Mouse (Mus musculus) C2C12 (cell line): ENCODE measurements around the gene Jdp2. TPM values are rescaled to one million over a fixed set of nuclear protein-coding genes. Genes with fewer than 3 reads are reported as not detected.

Experiments
- H3K27me3 ChIP-seq: one replicate; pipeline ENCODE4 v1.6.1; 2011; ENCODE audit not compliant: control insufficient read depth, insufficient read depth, insufficient read length
- H3K36me3 ChIP-seq: one replicate; pipeline ENCODE4 v1.6.1; 2011; ENCODE audit not compliant: control insufficient read depth, insufficient read depth
- H3K4me3 ChIP-seq: one replicate; pipeline ENCODE4 v1.5.1; 2011; ENCODE audit warnings: mild to moderate bottlenecking, control low read depth; ENCODE audit not compliant: poor library complexity, insufficient read depth, severe bottlenecking
- H3K79me2 ChIP-seq: one replicate; pipeline ENCODE4 v1.6.1; 2011; ENCODE audit not compliant: control insufficient read depth, insufficient read depth
- H3K79me3 ChIP-seq: one replicate; pipeline ENCODE4 v1.6.1; 2011; ENCODE audit warnings: low read depth, control low read depth
- H3ac ChIP-seq: one replicate; pipeline ENCODE3; 2011; ENCODE audit warnings: low read depth; ENCODE audit not compliant: control insufficient read depth, insufficient read length
- CEBPB ChIP-seq: IDR thresholded peaks from one replicate; pipeline ENCODE4 v1.6.1; 2011; ENCODE audit warnings: low read depth, mild to moderate bottlenecking, control low read depth, moderate library complexity
- CTCF ChIP-seq: IDR thresholded peaks from one replicate; pipeline ENCODE4 v1.5.1; 2011; ENCODE audit not compliant: control insufficient read depth, insufficient read depth, insufficient read length
- FOSL1 ChIP-seq: IDR thresholded peaks from one replicate; pipeline ENCODE4 v1.8.0; 2011; ENCODE audit warnings: mild to moderate bottlenecking, low read length; ENCODE audit not compliant: poor library complexity, insufficient read depth, severe bottlenecking
- MAX ChIP-seq: IDR thresholded peaks from one replicate; pipeline ENCODE4 v1.6.1; 2011; ENCODE audit warnings: mild to moderate bottlenecking, control low read depth
- MYOD1 ChIP-seq: IDR thresholded peaks from one replicate; pipeline ENCODE4 v1.6.1; 2011; ENCODE audit warnings: low read depth; ENCODE audit not compliant: control insufficient read depth, insufficient read length
- MYOG ChIP-seq: IDR thresholded peaks from one replicate; pipeline ENCODE4 v1.6.1; 2011; ENCODE audit not compliant: control insufficient read depth, insufficient read length; ENCODE audit errors: extremely low read depth
- USF1 ChIP-seq: IDR thresholded peaks from one replicate; pipeline ENCODE4 v1.6.1; 2011; ENCODE audit warnings: low read depth, mild to moderate bottlenecking, control low read depth, moderate library complexity
- polyA plus RNA-seq: library from polyadenylated mRNA; unstranded; fragments of >200 nt; fragmentation: generic; extraction: Trizol; gene quantifications from one replicate; pipeline ENCODE4 v1.2.1, GENCODE M21; 2012; ENCODE audit warnings: missing spikeins

The Jdp2 gene
- polyA plus RNA-seq, 1 experiment: 86.8 TPM

GRCm38 (mm10) chr12:85617885-85618284 lies 19.1 kb downstream of the Jdp2 start:
- Histone ChIP-seq H3ac (no peak overlapping the region), H3K4me3 (no peak overlapping the region), H3K79me3 (peaks cover 86% of the 10 kb centered on the region), H3K27me3 (no peaks in the 10 kb centered on the region), H3K36me3 (peaks cover 98% of the 10 kb centered on the region), H3K79me2 (peaks cover 100% of the 10 kb centered on the region)
- TF ChIP-seq CEBPB: no peak
- no peak for TF ChIP-seq CTCF
- no peak for TF ChIP-seq FOSL1
- no peak for TF ChIP-seq MYOD1
- no peak for TF ChIP-seq MYOG
- no peak for TF ChIP-seq MAX
- no peak for TF ChIP-seq USF1

- Histone ChIP-seq H3K36me3 (peaks cover 98% of the 10 kb centered on the region), H3K79me2 (peaks cover 100% of the 10 kb centered on the region), H3K79me3 (peaks cover 86% of the 10 kb centered on the region), H3K27me3 (no peaks in the 10 kb centered on the region), H3K4me3 (no peak overlapping the region), H3ac (no peak overlapping the region)
- TF ChIP-seq USF1: no peak
- TF ChIP-seq MYOD1: peak; percentile 40
- TF ChIP-seq CEBPB: no peak
Observed at GRCm38 (mm10) chr12:85618430-85618829, 19.6 kb downstream of the Jdp2 start.

GRCm38 (mm10) chr12:85619283-85619897 lies 20.6 kb downstream of the Jdp2 start:
- Histone ChIP-seq H3ac (no peak overlapping the region), H3K79me2 (peaks cover 100% of the 10 kb centered on the region), H3K27me3 (no peaks in the 10 kb centered on the region), H3K36me3 (peaks cover 98% of the 10 kb centered on the region), H3K79me3 (peaks cover 86% of the 10 kb centered on the region), H3K4me3 (no peak overlapping the region)
- TF ChIP-seq USF1 (no peak), MYOD1 (no peak), MAX (no peak), CEBPB (no peak), CTCF (no peak), FOSL1 (no peak), MYOG (no peak)

- no peak overlapping the region for H3ac ChIP-seq
- H3K36me3 ChIP-seq: peaks cover 98% of the 10 kb centered on the region
Observed at GRCm38 (mm10) chr12:85619898-85620443, 21.1 kb downstream of the Jdp2 start.

GRCm38 (mm10) chr12:85621027-85621426 lies 22.2 kb downstream of the Jdp2 start:
- H3K79me2 ChIP-seq: peaks cover 100% of the 10 kb centered on the region
- peaks cover 80% of the 10 kb centered on the region for H3K79me3 ChIP-seq
- peaks cover 98% of the 10 kb centered on the region for H3K36me3 ChIP-seq
- no peak overlapping the region for H3ac ChIP-seq
- H3K27me3 ChIP-seq: no peaks in the 10 kb centered on the region
- no peak for TF ChIP-seq CTCF
- TF ChIP-seq MAX: no peak
- TF ChIP-seq CEBPB: no peak
- no peak for TF ChIP-seq MYOG
- TF ChIP-seq MYOD1: no peak
- no peak overlapping the region for H3K4me3 ChIP-seq

More at GRCm38 (mm10) chr12:85619898-85620443, 21.1 kb downstream of the Jdp2 start:
- TF ChIP-seq FOSL1: no peak
- TF ChIP-seq MYOD1: no peak
- TF ChIP-seq USF1: no peak
- no peak for TF ChIP-seq MAX
- no peak for TF ChIP-seq CTCF
- TF ChIP-seq CEBPB: no peak
- TF ChIP-seq MYOG: no peak
- Histone ChIP-seq H3K79me3 (peaks cover 85% of the 10 kb centered on the region), H3K4me3 (no peak overlapping the region), H3K27me3 (no peaks in the 10 kb centered on the region), H3K79me2 (peaks cover 100% of the 10 kb centered on the region)

GRCm38 (mm10) chr12:85621673-85622072 lies 22.8 kb downstream of the Jdp2 start:
- Histone ChIP-seq H3K36me3 (peaks cover 98% of the 10 kb centered on the region), H3K79me3 (peaks cover 80% of the 10 kb centered on the region), H3K79me2 (peaks cover 100% of the 10 kb centered on the region), H3K27me3 (no peaks in the 10 kb centered on the region), H3ac (no peak overlapping the region), H3K4me3 (no peak overlapping the region)
- no peak for TF ChIP-seq MAX
- TF ChIP-seq MYOD1: no peak
- TF ChIP-seq CEBPB: no peak
- no peak for TF ChIP-seq USF1
- no peak for TF ChIP-seq MYOG
- no peak for TF ChIP-seq FOSL1
- TF ChIP-seq CTCF: no peak
